Mouse (Mus musculus) lung, postnatal 0 days (tissue): ENCODE measurements around the gene Ctsf.

Experiments
- CTCF ChIP-seq: IDR thresholded peaks from 2 replicates; pipeline ENCODE4 v1.5.1; 2016; ENCODE audit warnings: antibody characterized with exemption, mild to moderate bottlenecking
- EP300 ChIP-seq: IDR thresholded peaks from 2 replicates; pipeline ENCODE4 v1.6.1; 2016; ENCODE audit warnings: antibody characterized with exemption, mild to moderate bottlenecking, control low read depth

DNA sequence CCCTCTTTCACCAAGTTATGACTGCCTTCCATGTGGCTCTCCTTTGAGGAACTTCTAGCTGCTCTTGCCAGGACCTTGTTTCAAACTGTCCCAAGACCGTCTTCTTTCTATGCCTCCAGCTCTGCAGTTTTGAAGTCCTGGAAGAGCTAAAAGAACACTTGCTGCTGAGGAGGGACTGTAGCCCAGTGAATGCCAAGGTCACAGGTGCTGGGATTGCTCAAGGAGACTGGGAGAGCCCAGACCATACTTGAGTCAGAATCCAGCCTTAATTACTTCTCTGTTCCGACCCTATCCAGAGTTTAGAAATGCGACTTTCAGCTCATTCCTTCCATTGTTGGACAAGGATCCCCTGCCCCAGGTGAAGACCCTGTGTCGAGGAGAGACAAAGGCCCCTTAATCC, 1.0 kb downstream of the Ctsf start:
- no peak for TF ChIP-seq EP300
- no peak for TF ChIP-seq CTCF
